Mouse (Mus musculus): ENCODE results near the gene Dck.

DNA sequence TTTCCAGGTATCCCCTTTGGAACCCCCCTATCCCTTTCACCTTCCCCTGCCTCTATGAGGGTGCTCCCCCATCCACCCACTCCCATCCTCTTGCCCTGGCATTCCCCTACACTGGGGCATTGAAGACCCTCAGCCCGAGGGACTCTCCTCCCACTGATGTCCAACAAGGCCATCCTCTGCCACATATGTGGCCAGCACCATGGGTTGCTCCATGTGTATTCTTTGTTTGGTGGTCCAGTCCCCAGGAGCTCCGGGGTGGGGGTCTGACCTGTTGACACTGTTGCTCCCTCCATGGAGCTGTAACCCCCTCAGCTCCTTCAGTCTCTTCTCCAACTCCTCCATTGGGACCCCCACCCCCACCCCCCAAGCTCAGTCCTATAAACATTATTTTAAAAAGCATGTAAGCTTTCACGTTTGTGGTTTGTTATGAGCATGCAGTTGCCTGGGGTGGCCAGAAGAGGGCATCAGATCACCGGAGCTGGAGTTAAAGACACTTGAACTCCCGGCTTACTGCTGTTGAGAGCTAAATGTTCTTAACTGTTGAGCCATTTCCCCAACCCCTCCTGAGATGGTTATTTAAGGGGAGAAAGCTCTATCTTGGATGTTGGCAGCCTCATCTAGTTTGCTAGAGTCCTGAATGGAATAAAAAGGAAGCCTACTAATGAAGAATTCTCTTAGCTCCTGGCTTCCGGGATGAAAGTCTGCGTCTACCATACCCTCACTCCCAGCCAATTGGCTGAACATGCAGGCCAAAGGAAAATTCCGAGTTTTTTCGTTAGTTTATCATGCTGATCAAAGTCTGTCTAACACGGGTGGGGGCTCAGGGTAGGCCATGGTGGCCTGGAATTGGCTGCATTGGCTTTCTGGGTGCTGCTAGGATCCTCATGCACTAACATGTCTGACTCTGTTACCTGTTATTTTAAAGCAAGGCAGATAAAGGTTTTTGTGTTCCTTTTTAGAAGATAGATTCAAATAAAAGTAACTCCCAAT is 26.8 kb downstream of the Dck start:
- TF ChIP-seq GATA1 (IDR thresholded peaks at IDR 0.05; ENCODE audit: low read depth, low read length) (no peak), POLR2A (IDR thresholded peaks at IDR 0.05; ENCODE audit: control insufficient read depth in 1 of 2, insufficient read depth in 1 of 2, low read depth in 1 of 2, low read length in 2 of 2, poor library complexity in 1 of 2) (no peak), CTCF (IDR thresholded peaks at IDR 0.05 in 2 of 3, conservative IDR thresholded peaks at IDR 0.05 in 1 of 3; ENCODE audit: control insufficient read depth in 1 of 3, insufficient read depth in 1 of 3, low read depth in 2 of 3, low read length in 3 of 3, poor library complexity in 1 of 3, severe bottlenecking in 1 of 3) (peak; percentile 78 to 90 (median 81)), MEF2A (IDR thresholded peaks at IDR 0.05; ENCODE audit: extremely low read depth, insufficient replicate concordance, low read depth, low read length, poor library complexity, severe bottlenecking) (no peak), ZNF384 (IDR thresholded peaks at IDR 0.05; ENCODE audit: low read depth, low read length) (no peak), CHD1 (IDR thresholded peaks at IDR 0.05; ENCODE audit: low read depth, low read length) (no peak)

Data from MEL (cell line).